Mouse (Mus musculus) yolk sac, embryonic 10.5 days (tissue): ENCODE measurements around the gene Glp2r.

Source experiments
- DNase-seq: peaks from one replicate; pipeline ENCODE4 v3.0.0-alpha.2; 2017; ENCODE audit warnings: low spot score

Gene Glp2r

GRCm38 (mm10) chr11:67727095-67727494 is 43.9 kb downstream of the Glp2r start:
- no peak for DNase-seq

GRCm38 (mm10) chr11:67723231-67724013 is 47.5 kb downstream of the Glp2r start:
- DNase-seq: no peak

- peak; percentile 5 for DNase-seq
These were observed 48.4 kb downstream of the Glp2r start for GRCm38 (mm10) chr11:67722399-67723156.

GRCm38 (mm10) chr11:67721485-67721884 is 49.5 kb downstream of the Glp2r start:
- no peak for DNase-seq

- no peak for DNase-seq
These were observed 55.6 kb downstream of the Glp2r start for GRCm38 (mm10) chr11:67715382-67715781.

GRCm38 (mm10) chr11:67712976-67713375 is 58.0 kb downstream of the Glp2r start:
- no peak for DNase-seq

GRCm38 (mm10) chr11:67694703-67695376 is 76.1 kb downstream of the Glp2r start, which contains the start of gene Rcvrn:
Gene Rcvrn, plus strand, starts transcription at chr11:67695326.
- DNase-seq: no peak

GRCm38 (mm10) chr11:67686109-67686508 is 84.8 kb downstream of the Glp2r start:
- DNase-seq: no peak

GRCm38 (mm10) chr11:67681871-67682270 is 89.1 kb downstream of the Glp2r start:
- no peak for DNase-seq

GRCm38 (mm10) chr11:67679930-67680329 is 91.0 kb downstream of the Glp2r start:
- no peak for DNase-seq

- DNase-seq: no peak
These were observed 91.7 kb downstream of the Glp2r start for GRCm38 (mm10) chr11:67679300-67679699.

- DNase-seq: peak; percentile 31
These were observed 95.1 kb downstream of the Glp2r start for GRCm38 (mm10) chr11:67675562-67676540.

- DNase-seq: no peak
These were observed 98.8 kb downstream of the Glp2r start for GRCm38 (mm10) chr11:67672140-67672539.

GRCm38 (mm10) chr11:67670031-67670430 is 100.9 kb downstream of the Glp2r start:
- no peak for DNase-seq

GRCm38 (mm10) chr11:67668460-67669007 is 102.4 kb downstream of the Glp2r start:
- DNase-seq: no peak

- DNase-seq: no peak
These were observed 103.2 kb downstream of the Glp2r start for GRCm38 (mm10) chr11:67667531-67668332.

GRCm38 (mm10) chr11:67666129-67666528 is 104.8 kb downstream of the Glp2r start:
- no peak for DNase-seq

- no peak for DNase-seq
These were observed 106.0 kb downstream of the Glp2r start for GRCm38 (mm10) chr11:67664918-67665317.

- DNase-seq: no peak
These were observed 106.7 kb downstream of the Glp2r start for GRCm38 (mm10) chr11:67664261-67664660.

- no peak for DNase-seq
These were observed 107.5 kb downstream of the Glp2r start for GRCm38 (mm10) chr11:67663437-67663836.
